Mouse (Mus musculus): ENCODE data around the gene Olfr1381. TPM values are rescaled to one million over a fixed set of nuclear protein-coding genes. Genes with fewer than 3 reads are reported as not detected.
"Not testable (repeated sequence)": the region's sequence is repeated elsewhere in the genome, so short reads cannot be mapped to it uniquely, and the experiment has no call there.

Olfr1381 gene
- total RNA-seq (2014; rRNA removed) (not detected in 2 replicates), polyA plus RNA-seq (2015; fragmentation: Nextera tagmentation; extraction: Ambion mirVana) (not detected in 2 replicates)

DNA sequence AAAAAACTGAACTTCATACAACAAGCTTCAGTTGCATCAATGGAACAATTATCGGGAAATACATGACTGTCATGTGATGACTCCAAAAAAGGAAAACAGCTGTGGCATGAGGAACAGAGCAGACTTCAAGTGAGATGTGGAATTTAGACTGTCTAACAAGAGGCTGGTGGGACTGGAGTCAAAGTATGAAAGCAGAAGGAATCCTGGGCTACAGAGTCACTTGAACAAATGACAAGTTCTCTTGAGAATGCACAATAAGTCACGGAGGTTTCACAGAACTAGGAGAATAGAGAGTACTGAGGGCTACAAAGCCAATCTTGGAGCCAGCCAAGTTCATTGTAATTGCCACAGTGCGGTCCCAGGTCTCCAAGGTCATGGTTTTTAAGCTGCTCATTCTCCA is at the start of gene Olfr1381:
Gene Olfr1381 (plus strand): TSS at position 301 of the 400 bp plus-strand sequence.
- not testable (repeated sequence) for H3K4me1 ChIP-seq (ENCODE audit: insufficient read depth, low read length); H3K27ac ChIP-seq; H3K27me3 ChIP-seq (ENCODE audit: insufficient read depth, low read length); ATAC-seq; H3K4me3 ChIP-seq (ENCODE audit: low read length); H3K9ac ChIP-seq (replicated peaks; ENCODE audit: low read length); H3K36me3 ChIP-seq (ENCODE audit: insufficient read depth, low read length); H3K4me2 ChIP-seq (ENCODE audit: low read depth, low read length); H3K9me3 ChIP-seq (ENCODE audit: low read length); DNase-seq (ENCODE audit: low spot score)
- WGBS, result 47% methylated on average over 3 of the region's 3 CpGs

DNA sequence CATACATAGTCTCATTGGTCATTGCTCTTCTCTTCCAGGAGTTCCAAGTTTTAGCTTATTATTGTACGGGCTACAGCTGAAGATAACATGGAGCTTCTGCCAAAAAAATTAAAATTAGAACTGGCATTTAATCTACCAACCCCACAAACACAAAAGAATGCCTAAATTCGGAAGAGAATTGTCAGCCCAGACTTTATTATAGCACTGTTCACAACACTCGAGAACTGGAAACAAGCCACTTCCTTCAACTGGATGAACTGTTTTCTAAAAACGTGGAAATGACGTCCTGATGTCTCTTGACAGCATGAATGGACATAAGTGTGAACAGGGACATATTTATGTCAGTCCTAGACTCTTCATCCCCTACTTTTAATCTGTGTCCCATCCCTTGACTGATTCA is 25.2 kb upstream of the Olfr1381 start:
- Histone ChIP-seq H3K9me3 (ENCODE audit: low read length) (no peaks in the 10 kb centered on the region), H3K4me1 (ENCODE audit: insufficient read depth, low read length) (no peaks in the 10 kb centered on the region), H3K4me2 (ENCODE audit: low read depth, low read length) (no peak overlapping the region), H3K4me3 (ENCODE audit: low read length) (no peak overlapping the region), H3K27me3 (ENCODE audit: insufficient read depth, low read length) (no peaks in the 10 kb centered on the region), H3K9ac (replicated peaks; ENCODE audit: low read length) (no peak overlapping the region), H3K27ac (no peak overlapping the region), H3K36me3 (ENCODE audit: insufficient read depth, low read length) (no peaks in the 10 kb centered on the region)
- no peak for ATAC-seq
- 71% methylated on average over 5 of the region's 5 CpGs for WGBS
- DNase-seq (ENCODE audit: low spot score), result no peak
- no peak for TF ChIP-seq CTCF (IDR thresholded peaks at IDR 0.05; ENCODE audit: low read depth)

DNA sequence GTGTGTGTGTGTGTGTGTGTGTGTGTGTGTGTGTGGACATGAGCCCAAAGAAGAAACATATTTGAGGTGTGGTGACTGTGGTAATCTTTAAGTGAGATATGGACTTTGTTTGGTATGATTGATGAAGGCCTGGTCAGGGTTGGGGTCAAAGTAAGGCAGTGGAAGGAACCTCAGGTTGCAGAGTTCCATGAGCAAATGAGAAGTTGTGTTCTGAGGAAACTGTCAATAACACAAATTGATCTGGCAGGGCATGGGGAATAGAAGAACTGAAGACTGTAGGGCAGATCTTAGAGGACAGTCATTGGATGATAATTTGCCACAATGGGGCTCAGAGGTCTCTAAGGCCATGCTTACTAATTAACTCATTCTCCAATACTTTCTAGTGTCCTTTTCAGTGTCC is 23.9 kb upstream of the Olfr1381 start, which contains the start of gene Olfr1383:
Gene Olfr1383 (plus strand): TSS at position 301 of the 400 bp plus-strand sequence.
- Histone ChIP-seq H3K9me3 (ENCODE audit: low read length) (no peaks in the 10 kb centered on the region), H3K27ac (no peak within 1 kb of the TSS), H3K4me3 (ENCODE audit: low read length) (no peak within 1 kb of the TSS), H3K4me1 (ENCODE audit: insufficient read depth, low read length) (no peaks in the 10 kb centered on the region), H3K27me3 (ENCODE audit: insufficient read depth, low read length) (no peaks in the 10 kb centered on the region), H3K4me2 (ENCODE audit: low read depth, low read length) (no peak within 1 kb of the TSS), H3K9ac (replicated peaks; ENCODE audit: low read length) (no peak within 1 kb of the TSS), H3K36me3 (ENCODE audit: insufficient read depth, low read length) (no peaks in the 10 kb centered on the region)
- ATAC-seq (no peak), DNase-seq (ENCODE audit: low spot score) (no peak)
- no peak for TF ChIP-seq CTCF (IDR thresholded peaks at IDR 0.05; ENCODE audit: low read depth)

DNA sequence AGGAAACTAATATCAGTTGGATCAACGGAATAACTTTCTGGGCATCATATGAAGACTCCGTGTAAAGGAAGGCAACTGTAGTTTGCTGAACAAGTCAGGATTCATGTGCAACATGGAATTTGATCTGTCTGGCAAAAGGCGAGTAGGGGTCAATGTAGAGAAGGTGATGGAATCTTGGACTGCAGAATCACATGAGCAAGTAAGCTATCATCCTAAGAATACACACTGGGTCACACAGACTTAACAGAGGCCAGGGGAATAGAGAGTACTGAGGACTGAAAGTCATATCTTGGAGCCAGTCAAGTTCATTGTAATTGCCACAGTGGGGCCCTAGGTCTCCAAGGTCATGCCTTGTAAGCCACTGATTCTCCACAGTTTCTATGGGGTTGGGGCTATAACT is 15.3 kb upstream of the Olfr1381 start, which contains the start of gene Olfr1382:
Gene Olfr1382 (plus strand): TSS at position 301 of the 400 bp plus-strand sequence.
- DNase-seq (ENCODE audit: low spot score), result no peak
- 87% methylated on average over 3 of the region's 3 CpGs for WGBS
- Histone ChIP-seq H3K4me2 (ENCODE audit: low read depth, low read length) (no peak within 1 kb of the TSS), H3K9ac (replicated peaks; ENCODE audit: low read length) (no peak within 1 kb of the TSS), H3K4me3 (ENCODE audit: low read length) (no peak within 1 kb of the TSS), H3K36me3 (ENCODE audit: insufficient read depth, low read length) (no peaks in the 10 kb centered on the region), H3K9me3 (ENCODE audit: low read length) (no peaks in the 10 kb centered on the region), H3K27ac (no peak within 1 kb of the TSS), H3K4me1 (ENCODE audit: insufficient read depth, low read length) (no peaks in the 10 kb centered on the region), H3K27me3 (ENCODE audit: insufficient read depth, low read length) (no peaks in the 10 kb centered on the region)
- ATAC-seq, result no peak
- TF ChIP-seq CTCF (IDR thresholded peaks at IDR 0.05; ENCODE audit: low read depth), result no peak

DNA sequence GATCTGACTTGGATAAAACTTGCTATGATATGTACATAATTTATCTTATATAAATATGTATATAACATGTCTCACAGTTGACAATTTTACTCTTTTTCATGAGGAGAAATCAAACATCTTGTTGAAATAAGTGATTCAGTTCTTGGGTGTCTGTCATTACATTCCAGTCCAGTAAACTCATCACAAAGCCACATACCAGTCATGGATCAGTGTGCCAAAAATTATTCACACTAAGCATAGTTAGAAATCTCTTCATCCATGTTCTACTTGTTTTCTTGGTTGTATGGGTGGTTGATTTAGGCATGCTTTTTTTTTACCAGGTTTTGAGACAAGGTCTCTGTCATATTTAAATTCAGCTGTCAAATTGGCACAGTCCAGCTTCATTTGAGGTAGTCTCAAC is 10.5 kb upstream of the Olfr1381 start:
- no peak overlapping the region for H3K4me3 ChIP-seq (ENCODE audit: low read length)
- H3K36me3 ChIP-seq (ENCODE audit: insufficient read depth, low read length), result no peaks in the 10 kb centered on the region
- DNase-seq (ENCODE audit: low spot score) (no peak), ATAC-seq (no peak)
- H3K9me3 ChIP-seq (ENCODE audit: low read length), result no peaks in the 10 kb centered on the region
- H3K4me1 ChIP-seq (ENCODE audit: insufficient read depth, low read length), result no peaks in the 10 kb centered on the region
- no peaks in the 10 kb centered on the region for H3K27me3 ChIP-seq (ENCODE audit: insufficient read depth, low read length)
- no peak overlapping the region for H3K4me2 ChIP-seq (ENCODE audit: low read depth, low read length)
- no peak overlapping the region for H3K9ac ChIP-seq (replicated peaks; ENCODE audit: low read length)
- TF ChIP-seq CTCF (IDR thresholded peaks at IDR 0.05; ENCODE audit: low read depth), result no peak
- no peak overlapping the region for H3K27ac ChIP-seq

DNA sequence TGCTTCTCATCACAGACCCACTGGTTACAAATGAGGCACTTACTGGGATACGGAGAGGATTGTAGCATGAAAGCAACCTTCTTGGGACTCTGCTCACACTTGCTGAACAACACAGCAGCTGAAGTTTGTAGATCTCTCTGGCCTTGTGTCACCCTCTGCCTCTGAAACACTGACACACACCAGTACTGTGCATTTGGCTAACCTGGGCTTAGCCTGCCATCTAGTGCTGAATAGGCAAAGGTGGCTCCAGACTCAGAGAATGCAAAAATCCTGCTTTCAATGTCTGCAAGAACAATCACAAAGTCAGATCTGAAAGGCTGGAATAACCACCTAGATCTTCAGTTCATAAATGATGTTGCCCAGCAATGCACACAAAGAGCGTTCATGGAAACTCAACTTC is 6.6 kb upstream of the Olfr1381 start:
- H3K27ac ChIP-seq; H3K9ac ChIP-seq (replicated peaks; ENCODE audit: low read length); H3K4me2 ChIP-seq (ENCODE audit: low read depth, low read length); H3K4me3 ChIP-seq (ENCODE audit: low read length); H3K36me3 ChIP-seq (ENCODE audit: insufficient read depth, low read length); H3K9me3 ChIP-seq (ENCODE audit: low read length); H3K4me1 ChIP-seq (ENCODE audit: insufficient read depth, low read length); H3K27me3 ChIP-seq (ENCODE audit: insufficient read depth, low read length): not testable (repeated sequence)
- DNase-seq (ENCODE audit: low spot score) (peak; percentile 75), ATAC-seq (peak; percentile 82)
- peak; percentile 72 for TF ChIP-seq CTCF (IDR thresholded peaks at IDR 0.05; ENCODE audit: low read depth)
- 92% methylated on average over 2 of the region's 2 CpGs for WGBS

DNA sequence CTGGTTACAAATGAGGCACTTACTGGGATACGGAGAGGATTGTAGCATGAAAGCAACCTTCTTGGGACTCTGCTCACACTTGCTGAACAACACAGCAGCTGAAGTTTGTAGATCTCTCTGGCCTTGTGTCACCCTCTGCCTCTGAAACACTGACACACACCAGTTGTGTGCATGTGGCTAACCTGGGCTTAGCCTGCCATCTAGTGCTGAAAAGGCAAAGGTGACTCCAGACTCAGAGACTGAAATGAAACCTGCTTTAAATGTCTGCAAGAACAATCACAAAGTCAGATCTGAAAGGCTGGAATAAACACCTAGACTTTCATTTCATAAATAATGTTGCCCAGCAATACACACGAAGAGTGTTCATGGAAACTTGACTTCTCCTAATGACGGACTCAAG is 10.8 kb downstream of the Olfr1381 start:
- H3K4me2 ChIP-seq (ENCODE audit: low read depth, low read length); H3K27ac ChIP-seq; H3K9me3 ChIP-seq (ENCODE audit: low read length); H3K9ac ChIP-seq (replicated peaks; ENCODE audit: low read length); H3K4me1 ChIP-seq (ENCODE audit: insufficient read depth, low read length); ATAC-seq; H3K36me3 ChIP-seq (ENCODE audit: insufficient read depth, low read length); H3K27me3 ChIP-seq (ENCODE audit: insufficient read depth, low read length); H3K4me3 ChIP-seq (ENCODE audit: low read length): not testable (repeated sequence)
- WGBS, result 85% methylated on average over 3 of the region's 3 CpGs
- peak; percentile 39 for DNase-seq (ENCODE audit: low spot score)
- peak; percentile 62 for TF ChIP-seq CTCF (IDR thresholded peaks at IDR 0.05; ENCODE audit: low read depth)

DNA sequence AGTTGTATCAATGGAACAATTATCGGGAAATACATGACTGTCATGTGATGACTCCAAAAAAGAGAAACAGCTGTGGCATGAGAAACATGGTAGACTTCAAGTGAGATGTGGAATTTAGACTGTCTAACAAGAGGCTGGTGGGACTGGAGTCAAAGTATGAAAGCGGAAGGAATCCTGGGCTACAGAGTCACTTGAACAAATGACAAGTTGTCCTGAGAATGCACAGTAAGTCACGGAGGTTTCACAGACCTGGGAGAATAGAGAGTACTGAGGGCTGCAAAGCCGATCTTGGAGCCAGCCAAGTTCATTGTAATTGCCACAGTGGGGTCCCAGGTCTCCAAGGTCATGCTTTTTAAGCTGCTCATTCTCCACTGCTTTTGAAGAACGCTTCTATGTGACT is 13.3 kb downstream of the Olfr1381 start, which contains the start of gene Olfr1380:
Gene Olfr1380 (plus strand): TSS at position 301 of the 400 bp plus-strand sequence.
- H3K4me2 ChIP-seq (ENCODE audit: low read depth, low read length); H3K36me3 ChIP-seq (ENCODE audit: insufficient read depth, low read length); H3K4me1 ChIP-seq (ENCODE audit: insufficient read depth, low read length); ATAC-seq; H3K9me3 ChIP-seq (ENCODE audit: low read length); H3K4me3 ChIP-seq (ENCODE audit: low read length); H3K27ac ChIP-seq; H3K9ac ChIP-seq (replicated peaks; ENCODE audit: low read length); H3K27me3 ChIP-seq (ENCODE audit: insufficient read depth, low read length); DNase-seq (ENCODE audit: low spot score): not testable (repeated sequence)
- 53% methylated on average over 5 of the region's 5 CpGs for WGBS
